Mouse (Mus musculus): ENCODE measurements around the gene Ube2c. TPM values are rescaled to one million over a fixed set of nuclear protein-coding genes. Genes with fewer than 3 reads are reported as not detected.
A peak's percentile ranks its signal among the peaks of the same experiment; 100 is the strongest.

Ube2c gene
- polyA plus RNA-seq, 1 experiment from 2014 or later, result 377 TPM

DNA sequence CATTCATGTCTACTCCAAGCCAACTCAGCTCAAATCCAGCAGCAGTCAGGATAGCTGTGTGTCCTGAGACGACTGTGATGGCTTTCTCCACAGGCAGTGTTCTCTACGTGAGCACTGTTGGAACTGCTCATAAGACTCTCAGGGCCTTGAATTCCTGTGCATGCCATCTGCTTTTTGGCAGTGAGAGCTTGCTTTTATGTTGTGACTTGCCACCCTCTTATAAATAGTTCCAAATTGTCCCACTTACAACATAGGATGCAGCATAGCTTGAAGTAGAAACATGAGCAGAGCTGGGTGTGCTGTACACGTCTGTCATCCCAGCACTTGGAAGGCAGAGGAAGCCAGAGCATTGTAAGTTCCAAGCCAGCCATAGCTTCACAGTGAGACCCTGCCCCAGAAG lies 3.9 kb upstream of the Ube2c start:
- H3K27me3 ChIP-seq, result no peaks in the 10 kb centered on the region
- H3K36me3 ChIP-seq, result peaks cover 52% of the 10 kb centered on the region
- 62% methylated on average over 3 of the region's 3 CpGs for WGBS
- peaks cover 16% of the 10 kb centered on the region for H3K4me1 ChIP-seq (replicated peaks)
- H3K9me3 ChIP-seq (replicated peaks), result no peaks in the 10 kb centered on the region
- H3K27ac ChIP-seq, result peak overlapping the region; percentile 56
- H3K4me3 ChIP-seq, result no peak overlapping the region
- no peak for ATAC-seq (replicated peaks; ENCODE audit: insufficient number of reproducible peaks, insufficient read depth, low FRiP score, low read depth)
- H3K4me2 ChIP-seq, result no peak overlapping the region
- H3K9ac ChIP-seq, result no peak overlapping the region

DNA sequence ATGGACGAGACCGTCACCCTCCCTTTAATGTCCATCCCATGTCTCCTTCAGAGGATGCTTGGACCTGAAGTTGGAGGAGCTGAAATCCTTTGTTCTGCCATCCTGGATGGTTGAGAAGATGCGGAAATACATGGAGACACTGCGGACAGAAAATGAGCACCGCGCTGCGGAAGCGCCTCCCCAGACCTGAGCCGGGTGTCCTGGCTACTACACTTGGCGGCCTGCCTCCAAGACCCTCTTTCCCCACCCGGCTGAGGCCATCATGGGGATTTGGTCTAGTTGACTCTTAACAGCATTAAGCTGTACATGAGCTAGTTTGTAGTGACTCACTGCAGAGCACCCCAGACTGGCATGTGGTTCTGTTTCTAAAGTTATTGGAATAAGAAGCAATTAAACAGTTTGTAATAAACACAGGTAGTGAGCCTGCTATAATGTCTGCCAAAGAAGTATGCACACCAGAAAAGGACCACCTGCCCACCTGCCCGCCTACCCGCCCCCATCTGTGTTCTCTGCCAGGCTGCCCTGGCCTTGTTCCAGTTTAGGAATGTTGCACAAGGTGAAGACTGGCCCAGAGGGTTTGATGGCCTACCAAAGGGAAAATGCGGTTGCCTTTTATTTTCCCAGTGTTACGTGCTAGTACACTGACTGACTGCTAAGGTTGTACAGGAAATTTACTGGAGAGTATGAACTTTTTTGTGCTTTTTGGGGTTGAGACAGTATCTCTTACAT lies 1.7 kb upstream of the Ube2c start:
- Histone ChIP-seq H3K36me3 (peaks cover 39% of the 10 kb centered on the region), H3K4me3 (no peak overlapping the region), H3K27me3 (no peaks in the 10 kb centered on the region), H3K4me2 (no peak overlapping the region), H3K4me1 (replicated peaks) (peaks cover 30% of the 10 kb centered on the region), H3K27ac (peak overlapping the region; percentile 41), H3K9me3 (replicated peaks) (no peaks in the 10 kb centered on the region), H3K9ac (no peak overlapping the region)
- WGBS, result 88% methylated on average over 15 of the region's 15 CpGs
- ATAC-seq (replicated peaks; ENCODE audit: insufficient number of reproducible peaks, insufficient read depth, low FRiP score, low read depth), result no peak

DNA sequence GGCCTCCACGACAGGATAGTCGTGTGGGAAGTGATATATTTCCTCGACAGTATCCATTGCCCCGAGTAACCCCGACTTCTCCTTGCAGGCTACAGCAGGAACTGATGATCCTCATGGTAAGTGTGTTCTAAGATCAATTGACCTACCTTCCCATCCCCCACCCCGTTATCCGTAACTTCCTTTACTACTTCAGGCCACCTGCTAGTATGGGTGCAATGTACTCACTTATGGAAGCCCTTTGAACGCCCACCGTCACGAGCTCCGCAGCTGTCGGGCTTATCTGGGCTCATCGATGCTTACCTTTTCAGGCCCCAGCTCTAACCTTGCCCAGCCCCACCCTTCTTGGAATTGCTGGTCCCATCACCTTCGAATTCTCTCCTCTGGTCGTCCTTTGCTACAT lies 581 bp downstream of the Ube2c start:
- no peak for ATAC-seq (replicated peaks; ENCODE audit: insufficient number of reproducible peaks, insufficient read depth, low FRiP score, low read depth)
- Histone ChIP-seq H3K9me3 (replicated peaks) (no peaks in the 10 kb centered on the region), H3K27me3 (no peaks in the 10 kb centered on the region), H3K4me3 (peak overlapping the region; percentile 82), H3K9ac (peak overlapping the region; percentile 77), H3K4me1 (replicated peaks) (peaks cover 31% of the 10 kb centered on the region), H3K4me2 (peak overlapping the region; percentile 84), H3K36me3 (peaks cover 23% of the 10 kb centered on the region), H3K27ac (peak overlapping the region; percentile 48; the same call in 1 of the 2 replicates)
- 2% methylated on average over 15 of the region's 15 CpGs for WGBS

DNA sequence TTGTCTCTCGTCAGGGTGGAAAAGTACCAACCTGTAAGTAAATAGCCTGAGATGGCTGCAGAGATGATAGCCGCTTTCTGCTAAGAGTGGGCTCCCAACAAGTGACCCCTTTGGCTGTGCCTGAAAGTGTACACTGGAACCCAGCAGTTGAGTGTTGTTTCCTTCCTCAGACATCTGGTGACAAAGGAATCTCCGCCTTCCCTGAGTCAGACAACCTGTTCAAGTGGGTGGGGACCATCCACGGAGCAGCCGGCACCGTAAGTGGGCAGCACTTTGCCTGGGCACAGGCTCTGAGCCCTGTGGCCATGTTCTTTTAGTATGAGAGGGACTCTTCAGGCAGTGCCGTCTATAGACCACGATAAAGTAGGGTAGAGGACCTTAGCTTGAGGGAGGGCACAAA lies 1.4 kb downstream of the Ube2c start:
- peak overlapping the region; percentile 82 for H3K4me3 ChIP-seq
- peak overlapping the region; percentile 77 for H3K9ac ChIP-seq
- peak overlapping the region; percentile 84 for H3K4me2 ChIP-seq
- H3K27me3 ChIP-seq, result no peaks in the 10 kb centered on the region
- peaks cover 15% of the 10 kb centered on the region for H3K36me3 ChIP-seq
- peaks cover 31% of the 10 kb centered on the region for H3K4me1 ChIP-seq (replicated peaks)
- no peak for ATAC-seq (replicated peaks; ENCODE audit: insufficient number of reproducible peaks, insufficient read depth, low FRiP score, low read depth)
- no peak overlapping the region for H3K27ac ChIP-seq
- 54% methylated on average over 8 of the region's 8 CpGs for WGBS
- H3K9me3 ChIP-seq (replicated peaks), result no peaks in the 10 kb centered on the region

DNA sequence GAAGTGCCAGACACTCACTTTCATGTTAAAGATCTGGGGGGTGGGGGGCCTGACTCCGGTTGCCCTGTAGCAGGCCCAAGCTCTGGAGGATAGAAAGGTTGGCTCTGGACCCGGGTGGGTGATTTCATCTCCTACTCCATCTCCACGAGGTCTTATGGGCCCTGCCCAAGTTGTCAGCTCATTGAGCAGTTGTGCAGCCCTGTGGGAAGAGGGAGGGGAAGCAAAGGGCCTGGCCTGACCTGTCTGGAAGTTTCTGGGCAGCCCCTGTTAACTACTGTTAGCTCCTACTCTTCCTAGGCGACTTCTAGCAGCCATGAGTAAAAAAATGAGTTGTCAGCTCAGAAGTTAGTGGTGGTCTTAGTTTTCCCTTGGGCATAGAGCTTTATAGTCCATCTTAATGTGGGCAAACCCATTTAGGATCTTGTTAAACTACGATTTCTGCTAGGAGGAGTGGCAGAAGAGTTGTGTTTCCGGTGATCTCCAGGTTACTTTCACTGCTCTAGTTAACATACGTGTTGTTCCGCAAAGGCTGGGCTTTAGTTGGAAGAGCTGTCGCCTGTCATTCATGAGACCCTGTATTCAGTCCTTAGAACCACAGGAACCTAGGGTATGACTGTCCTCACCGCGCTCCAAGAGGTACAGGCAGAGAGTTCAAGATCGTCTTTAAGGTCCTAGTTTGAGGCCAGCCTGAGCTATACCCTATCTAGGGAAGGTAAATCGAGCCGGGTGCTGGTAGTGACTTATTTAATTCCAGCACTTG lies 3.7 kb downstream of the Ube2c start:
- no peak for ATAC-seq (replicated peaks; ENCODE audit: insufficient number of reproducible peaks, insufficient read depth, low FRiP score, low read depth)
- H3K36me3 ChIP-seq, result peaks cover 6% of the 10 kb centered on the region
- H3K4me2 ChIP-seq, result no peak overlapping the region
- H3K4me3 ChIP-seq, result no peak overlapping the region
- WGBS, result 75% methylated on average over 14 of the region's 14 CpGs
- 0 out of 2 replicates have a peak, but pooled peaks cover 8% of the 10 kb centered on the region for H3K27me3 ChIP-seq
- H3K9ac ChIP-seq, result no peak overlapping the region
- H3K4me1 ChIP-seq (replicated peaks), result peaks cover 28% of the 10 kb centered on the region
- H3K27ac ChIP-seq, result no peak overlapping the region
- no peaks in the 10 kb centered on the region for H3K9me3 ChIP-seq (replicated peaks)

DNA sequence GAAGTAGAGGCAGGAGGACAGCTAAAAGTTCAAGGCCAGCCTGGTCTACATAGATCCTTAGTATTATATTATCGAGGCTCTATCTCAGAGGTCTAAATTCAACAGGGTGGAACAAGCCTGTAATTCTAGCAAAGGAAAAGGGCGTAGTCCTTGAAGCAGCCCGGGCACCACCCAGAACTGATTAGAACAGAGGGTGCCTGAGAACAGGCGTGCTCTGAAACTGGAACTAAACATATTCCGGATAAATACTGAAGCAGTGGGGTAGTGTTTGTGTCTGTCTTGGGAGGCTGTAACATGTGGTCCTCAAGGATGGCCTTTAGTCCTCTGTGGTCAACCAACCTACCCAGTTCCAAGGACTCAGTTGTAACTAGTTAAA lies 4.3 kb downstream of the Ube2c start:
- Histone ChIP-seq H3K9ac (no peak overlapping the region), H3K9me3 (replicated peaks) (no peaks in the 10 kb centered on the region), H3K4me1 (replicated peaks) (peaks cover 31% of the 10 kb centered on the region), H3K4me2 (no peak overlapping the region), H3K36me3 (peaks cover 6% of the 10 kb centered on the region), H3K27me3 (0 out of 2 replicates have a peak, but pooled peaks cover 8% of the 10 kb centered on the region), H3K27ac (no peak overlapping the region), H3K4me3 (no peak overlapping the region)
- no peak for ATAC-seq (replicated peaks; ENCODE audit: insufficient number of reproducible peaks, insufficient read depth, low FRiP score, low read depth)
- 76% methylated on average over 5 of the region's 5 CpGs for WGBS

DNA sequence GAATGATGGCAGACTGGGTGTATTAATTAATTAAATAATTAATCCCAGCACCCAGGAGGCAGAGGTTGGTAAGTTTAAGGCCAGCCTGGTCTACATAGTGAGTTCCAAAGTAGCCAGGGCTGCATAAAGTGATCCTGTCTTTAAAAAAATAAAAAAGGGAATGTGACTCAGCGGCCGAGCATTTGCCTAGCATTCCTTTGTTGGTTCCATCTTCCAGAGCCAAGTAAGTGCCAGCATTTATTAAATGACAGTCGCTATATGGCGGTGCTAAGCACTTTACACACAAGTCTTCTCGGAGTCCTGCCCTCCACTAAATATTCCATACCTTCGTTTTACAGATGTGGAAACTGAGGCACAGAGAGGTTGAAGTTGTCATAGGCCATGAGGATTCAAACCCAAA lies 6.4 kb downstream of the Ube2c start:
- H3K4me2 ChIP-seq, result no peak overlapping the region
- H3K27me3 ChIP-seq, result 0 out of 2 replicates have a peak, but pooled peaks cover 8% of the 10 kb centered on the region
- H3K27ac ChIP-seq, result no peak overlapping the region
- 69% methylated on average over 6 of the region's 6 CpGs for WGBS
- peaks cover 20% of the 10 kb centered on the region for H3K4me1 ChIP-seq (replicated peaks)
- ATAC-seq (replicated peaks; ENCODE audit: insufficient number of reproducible peaks, insufficient read depth, low FRiP score, low read depth), result no peak
- no peak overlapping the region for H3K9ac ChIP-seq
- no peak overlapping the region for H3K4me3 ChIP-seq
- no peaks in the 10 kb centered on the region for H3K9me3 ChIP-seq (replicated peaks)
- H3K36me3 ChIP-seq, result peaks cover 6% of the 10 kb centered on the region

DNA sequence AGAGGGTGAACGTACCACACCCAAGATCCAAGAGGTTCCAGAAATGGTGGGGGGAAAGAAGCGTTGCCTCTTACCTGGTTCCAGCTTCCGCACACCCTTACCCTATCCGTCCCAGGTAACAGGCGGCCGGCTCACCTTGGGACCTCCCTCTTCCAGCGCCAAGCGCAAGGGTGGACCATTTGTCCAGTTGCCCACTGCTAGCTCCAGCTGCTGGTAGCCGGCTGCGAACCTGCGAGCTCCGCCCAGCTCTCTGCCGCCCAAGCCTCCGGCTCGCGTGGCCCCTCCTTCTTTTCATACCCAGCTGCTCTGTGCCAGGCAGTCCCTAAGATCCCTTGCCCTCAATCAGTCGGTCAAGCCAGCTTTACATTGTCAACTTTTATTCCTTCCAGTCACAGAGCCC lies 7.1 kb downstream of the Ube2c start:
- no peaks in the 10 kb centered on the region for H3K9me3 ChIP-seq (replicated peaks)

DNA sequence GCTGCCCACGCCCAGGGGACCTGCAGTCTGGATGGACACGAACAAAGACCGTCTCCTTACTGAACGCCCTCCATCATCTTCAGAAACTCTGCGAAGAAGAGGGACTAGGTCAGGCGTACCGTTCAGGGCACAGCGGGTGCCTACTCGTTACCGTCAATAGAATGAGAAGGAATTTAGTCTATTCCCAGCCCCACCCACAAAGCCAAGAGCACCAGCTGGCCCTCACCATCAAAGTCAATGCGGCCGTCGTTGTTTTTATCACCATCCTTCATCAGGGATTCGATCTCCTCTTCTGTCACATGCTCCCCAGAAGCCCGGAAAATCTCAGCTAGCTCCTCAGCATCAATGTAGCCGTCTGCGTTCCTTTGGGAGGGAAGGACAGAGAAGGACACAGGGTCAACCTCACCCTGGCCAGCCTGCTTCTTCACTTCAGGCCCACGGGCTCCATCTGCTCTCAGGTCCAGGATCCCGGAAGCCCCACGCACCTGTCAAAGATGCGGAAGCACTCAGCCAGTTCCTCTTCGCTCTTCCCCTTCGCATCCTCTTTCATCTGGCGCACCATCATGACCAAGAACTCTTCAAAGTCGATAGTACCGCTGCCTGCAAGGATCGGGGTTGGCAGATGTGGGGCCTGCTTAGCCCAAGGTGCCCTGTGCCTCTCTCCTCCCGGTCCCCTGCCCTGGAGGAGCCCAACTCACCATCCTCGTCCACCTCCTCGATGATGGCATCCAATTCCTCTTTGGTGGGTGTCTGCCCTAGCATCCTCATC lies 7.7 kb downstream of the Ube2c start:
- Histone ChIP-seq H3K27me3 (0 out of 2 replicates have a peak, but pooled peaks cover 8% of the 10 kb centered on the region), H3K36me3 (peaks cover under 1% of the 10 kb centered on the region; the same call in 1 of the 2 replicates), H3K9me3 (replicated peaks) (no peaks in the 10 kb centered on the region), H3K27ac (no peak overlapping the region), H3K4me1 (replicated peaks) (peaks cover 8% of the 10 kb centered on the region; the same call in 1 of the 2 replicates), H3K4me3 (no peak overlapping the region), H3K4me2 (no peak overlapping the region), H3K9ac (no peak overlapping the region)
- 77% methylated on average over 30 of the region's 30 CpGs for WGBS
- ATAC-seq (replicated peaks; ENCODE audit: insufficient number of reproducible peaks, insufficient read depth, low FRiP score, low read depth), result no peak

More for the DNA sequence above, 7.1 kb downstream of the Ube2c start:
- no peak for ATAC-seq (replicated peaks; ENCODE audit: insufficient number of reproducible peaks, insufficient read depth, low FRiP score, low read depth)
- Histone ChIP-seq H3K4me3 (no peak overlapping the region), H3K36me3 (peaks cover 6% of the 10 kb centered on the region), H3K9ac (no peak overlapping the region), H3K4me1 (replicated peaks) (peaks cover 14% of the 10 kb centered on the region), H3K4me2 (no peak overlapping the region), H3K27me3 (0 out of 2 replicates have a peak, but pooled peaks cover 8% of the 10 kb centered on the region), H3K27ac (no peak overlapping the region)
- WGBS, result 59% methylated on average over 17 of the region's 17 CpGs

DNA sequence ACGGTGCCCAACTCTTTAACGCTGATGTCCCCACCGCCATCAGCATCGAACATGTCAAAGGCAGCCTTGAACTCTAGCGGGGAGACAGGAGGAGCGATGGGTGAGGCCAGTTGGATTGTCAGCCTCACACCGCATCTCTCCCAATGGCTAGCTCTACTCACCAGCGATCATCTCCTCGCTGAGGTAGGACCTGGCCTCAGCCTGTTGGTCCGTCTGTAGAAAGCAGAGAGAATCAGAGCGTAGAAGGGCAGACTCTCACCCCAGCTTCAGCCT lies 8.3 kb downstream of the Ube2c start:
- no peaks in the 10 kb centered on the region for H3K9me3 ChIP-seq (replicated peaks)
- WGBS, result 90% methylated on average over 11 of the region's 11 CpGs
- no peak overlapping the region for H3K27ac ChIP-seq
- ATAC-seq (replicated peaks; ENCODE audit: insufficient number of reproducible peaks, insufficient read depth, low FRiP score, low read depth), result no peak
- peaks cover 6% of the 10 kb centered on the region; the same call in 1 of the 2 replicates for H3K4me1 ChIP-seq (replicated peaks)
- no peak overlapping the region for H3K4me2 ChIP-seq
- H3K9ac ChIP-seq, result no peak overlapping the region
- no peak overlapping the region for H3K4me3 ChIP-seq
- H3K27me3 ChIP-seq, result 0 out of 2 replicates have a peak, but pooled peaks cover 8% of the 10 kb centered on the region
- H3K36me3 ChIP-seq, result no peaks in the 10 kb centered on the region

DNA sequence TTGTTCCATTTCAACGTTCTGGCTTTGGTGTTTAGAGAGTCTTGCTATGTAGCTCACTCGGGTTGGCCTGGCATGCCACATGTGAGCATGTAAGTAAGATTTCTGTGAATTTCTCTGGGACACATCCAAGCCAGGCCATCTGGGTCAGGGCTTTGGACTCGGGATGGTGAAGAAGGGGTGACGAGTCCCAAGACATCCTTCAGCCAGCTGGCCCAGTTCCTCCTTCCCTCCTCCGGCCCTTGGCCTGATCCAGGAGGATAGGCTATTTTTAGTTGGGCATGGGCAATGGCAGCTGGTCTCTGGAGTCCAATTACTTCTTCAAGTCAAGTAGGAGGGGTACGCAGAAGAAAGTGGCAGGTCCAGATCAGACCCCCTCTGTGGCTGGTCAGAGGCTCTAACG lies 9.1 kb downstream of the Ube2c start:
- peaks cover 4% of the 10 kb centered on the region; the same call in 1 of the 2 replicates for H3K4me1 ChIP-seq (replicated peaks)
- H3K27ac ChIP-seq, result no peak overlapping the region
- no peak overlapping the region for H3K4me3 ChIP-seq
- H3K9me3 ChIP-seq (replicated peaks), result no peaks in the 10 kb centered on the region
- no peak overlapping the region for H3K4me2 ChIP-seq
- no peaks in the 10 kb centered on the region for H3K36me3 ChIP-seq
- WGBS, result 58% methylated on average over 7 of the region's 7 CpGs
- no peak overlapping the region for H3K9ac ChIP-seq
- ATAC-seq (replicated peaks; ENCODE audit: insufficient number of reproducible peaks, insufficient read depth, low FRiP score, low read depth), result no peak
- H3K27me3 ChIP-seq, result 0 out of 2 replicates have a peak, but pooled peaks cover 8% of the 10 kb centered on the region
